Mouse (Mus musculus): ENCODE results near the gene Coq4. TPM values are rescaled to one million over a fixed set of nuclear protein-coding genes. Genes with fewer than 3 reads are reported as not detected.
A peak's percentile ranks its signal among the peaks of the same experiment; 100 is the strongest.
"Not testable (repeated sequence)": the region's sequence is repeated elsewhere in the genome, so short reads cannot be mapped to it uniquely, and the experiment has no call there.

Gene Coq4
- polyA plus RNA-seq, 1 experiment from 2014 or later = 64.5 TPM

- ATAC-seq = no peak
- peaks cover 5% of the 10 kb centered on the region for H3K4me1 ChIP-seq (ENCODE audit: control insufficient read depth, insufficient read depth, low read length)
- H3K9me3 ChIP-seq (ENCODE audit: control insufficient read depth, low read length) = no peaks in the 10 kb centered on the region
- H3K36me3 ChIP-seq (ENCODE audit: control insufficient read depth, insufficient read depth, low read length) = no peaks in the 10 kb centered on the region
- H3K27me3 ChIP-seq (replicated peaks; ENCODE audit: control insufficient read depth, insufficient read depth, low read length) = peaks cover 13% of the 10 kb centered on the region
- 85% methylated on average over 5 of the region's 5 CpGs for WGBS
- no peak overlapping the region for H3K4me2 ChIP-seq (ENCODE audit: low read depth, low read length)
- no peak overlapping the region for H3K9ac ChIP-seq (ENCODE audit: low read depth, low read length)
- no peak overlapping the region for H3K27ac ChIP-seq (ENCODE audit: low read length)
- no peak overlapping the region for H3K4me3 ChIP-seq (ENCODE audit: low read length)
Measured at GRCm38 (mm10) chr2:29752397-29752796, 34.9 kb upstream of the Coq4 start.

DNA sequence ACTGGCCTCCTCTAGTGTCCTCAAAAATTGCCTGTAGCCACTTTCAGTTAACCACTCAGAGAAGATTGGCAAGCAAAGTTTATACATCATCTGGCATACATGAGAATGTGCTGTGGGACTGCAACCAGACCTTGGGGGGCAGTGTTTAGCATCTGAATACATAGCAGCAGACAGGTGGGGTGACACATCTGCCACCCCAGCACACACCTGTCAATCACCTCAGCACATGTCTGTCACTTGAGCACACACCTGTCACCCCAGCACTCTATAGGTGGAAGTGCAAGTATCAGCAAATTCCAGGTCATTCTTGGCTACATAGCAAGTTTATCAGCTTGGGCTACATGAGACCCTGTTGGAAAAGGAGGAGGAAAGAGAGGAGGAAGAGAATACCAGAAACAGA lies 31.6 kb upstream of the Coq4 start:
- peaks cover 7% of the 10 kb centered on the region for H3K27me3 ChIP-seq (replicated peaks; ENCODE audit: control insufficient read depth, insufficient read depth, low read length)
- no peak overlapping the region for H3K4me3 ChIP-seq (ENCODE audit: low read length)
- no peaks in the 10 kb centered on the region for H3K36me3 ChIP-seq (ENCODE audit: control insufficient read depth, insufficient read depth, low read length)
- no peak overlapping the region for H3K9ac ChIP-seq (ENCODE audit: low read depth, low read length)
- H3K9me3 ChIP-seq (ENCODE audit: control insufficient read depth, low read length) = no peaks in the 10 kb centered on the region
- no peak for ATAC-seq
- peaks cover 5% of the 10 kb centered on the region for H3K4me1 ChIP-seq (ENCODE audit: control insufficient read depth, insufficient read depth, low read length)
- H3K4me2 ChIP-seq (ENCODE audit: low read depth, low read length) = no peak overlapping the region
- H3K27ac ChIP-seq (ENCODE audit: low read length) = no peak overlapping the region

DNA sequence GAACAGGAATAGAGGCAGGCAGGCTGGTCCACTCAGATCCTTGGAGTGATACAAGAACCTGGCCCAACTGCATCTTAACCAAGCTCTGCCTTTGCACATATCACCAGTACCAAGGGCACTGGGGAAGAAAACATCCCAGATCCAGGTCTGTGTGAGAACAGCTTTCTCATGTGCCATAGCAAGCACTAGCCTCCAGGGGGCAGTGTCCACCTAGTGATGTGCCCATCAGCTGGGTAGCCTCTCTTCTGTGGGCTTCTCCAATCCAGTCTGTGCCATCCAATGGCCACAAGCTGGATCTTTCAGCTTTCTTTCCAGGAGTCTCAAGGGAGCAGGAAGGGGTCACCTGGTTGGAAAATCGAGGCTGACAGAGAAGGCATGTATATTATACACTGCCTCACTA lies 22.5 kb upstream of the Coq4 start:
- Histone ChIP-seq H3K9ac (ENCODE audit: low read depth, low read length) (no peak overlapping the region), H3K27ac (ENCODE audit: low read length) (no peak overlapping the region), H3K27me3 (replicated peaks; ENCODE audit: control insufficient read depth, insufficient read depth, low read length) (no peaks in the 10 kb centered on the region), H3K9me3 (ENCODE audit: control insufficient read depth, low read length) (no peaks in the 10 kb centered on the region), H3K4me2 (ENCODE audit: low read depth, low read length) (no peak overlapping the region), H3K36me3 (ENCODE audit: control insufficient read depth, insufficient read depth, low read length) (no peaks in the 10 kb centered on the region), H3K4me1 (ENCODE audit: control insufficient read depth, insufficient read depth, low read length) (peaks cover 17% of the 10 kb centered on the region), H3K4me3 (ENCODE audit: low read length) (no peak overlapping the region)
- 0% methylated on average over 1 of the region's 1 CpGs for WGBS
- ATAC-seq = peak; percentile 27; the same call in 1 of the 2 replicates

GRCm38 (mm10) chr2:29767976-29768709 lies 19.1 kb upstream of the Coq4 start:
- H3K4me1 ChIP-seq (ENCODE audit: control insufficient read depth, insufficient read depth, low read length) = peaks cover 25% of the 10 kb centered on the region
- ATAC-seq = peak; percentile 68

GRCm38 (mm10) chr2:29768901-29769300 lies 18.4 kb upstream of the Coq4 start:
- peaks cover 25% of the 10 kb centered on the region for H3K4me1 ChIP-seq (ENCODE audit: control insufficient read depth, insufficient read depth, low read length)
- H3K27ac ChIP-seq (ENCODE audit: low read length) = peak overlapping the region; percentile 95
- no peaks in the 10 kb centered on the region for H3K27me3 ChIP-seq (replicated peaks; ENCODE audit: control insufficient read depth, insufficient read depth, low read length)
- WGBS = 38% methylated on average over 9 of the region's 9 CpGs
- H3K9ac ChIP-seq (ENCODE audit: low read depth, low read length) = no peak overlapping the region
- H3K4me3 ChIP-seq (ENCODE audit: low read length) = no peak overlapping the region
- H3K4me2 ChIP-seq (ENCODE audit: low read depth, low read length) = 0 out of 2 replicates have a peak overlapping the region, but pooled peaks have one; percentile 13
- no peak for ATAC-seq
- no peaks in the 10 kb centered on the region for H3K9me3 ChIP-seq (ENCODE audit: control insufficient read depth, low read length)
- no peaks in the 10 kb centered on the region for H3K36me3 ChIP-seq (ENCODE audit: control insufficient read depth, insufficient read depth, low read length)

More at GRCm38 (mm10) chr2:29767976-29768709, 19.1 kb upstream of the Coq4 start:
- H3K9ac ChIP-seq (ENCODE audit: low read depth, low read length) = 0 out of 2 replicates have a peak overlapping the region, but pooled peaks have one; percentile 40
- 44% methylated on average over 11 of the region's 11 CpGs for WGBS
- H3K4me3 ChIP-seq (ENCODE audit: low read length) = no peak overlapping the region
- no peaks in the 10 kb centered on the region for H3K36me3 ChIP-seq (ENCODE audit: control insufficient read depth, insufficient read depth, low read length)
- no peaks in the 10 kb centered on the region for H3K9me3 ChIP-seq (ENCODE audit: control insufficient read depth, low read length)
- H3K4me2 ChIP-seq (ENCODE audit: low read depth, low read length) = no peak overlapping the region
- H3K27ac ChIP-seq (ENCODE audit: low read length) = peak overlapping the region; percentile 95
- no peaks in the 10 kb centered on the region for H3K27me3 ChIP-seq (replicated peaks; ENCODE audit: control insufficient read depth, insufficient read depth, low read length)

DNA sequence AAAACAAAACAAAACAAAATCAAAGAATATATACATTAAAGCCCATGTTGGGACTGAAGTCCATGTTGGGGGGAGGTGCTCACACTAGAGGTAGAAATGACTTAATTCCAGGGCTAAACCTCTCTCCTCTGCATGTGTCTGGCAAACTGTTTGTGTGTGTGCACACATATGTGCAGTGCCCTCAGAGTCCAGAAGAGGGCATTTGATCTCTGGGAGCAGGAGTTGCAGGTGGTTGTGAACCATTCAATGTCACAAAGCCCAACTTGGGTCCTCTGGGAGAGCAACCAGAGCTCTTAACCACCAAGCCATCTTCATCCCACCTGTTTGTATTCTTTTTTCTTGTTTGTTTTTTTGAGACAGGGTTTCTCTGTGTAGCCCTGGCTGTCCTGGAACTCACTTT lies 17.1 kb upstream of the Coq4 start:
- Histone ChIP-seq H3K27me3 (replicated peaks; ENCODE audit: control insufficient read depth, insufficient read depth, low read length) (no peaks in the 10 kb centered on the region), H3K36me3 (ENCODE audit: control insufficient read depth, insufficient read depth, low read length) (no peaks in the 10 kb centered on the region), H3K9me3 (ENCODE audit: control insufficient read depth, low read length) (no peaks in the 10 kb centered on the region), H3K9ac (ENCODE audit: low read depth, low read length) (no peak overlapping the region), H3K27ac (ENCODE audit: low read length) (0 out of 2 replicates have a peak overlapping the region, but pooled peaks have one; percentile 62), H3K4me1 (ENCODE audit: control insufficient read depth, insufficient read depth, low read length) (peaks cover 27% of the 10 kb centered on the region), H3K4me2 (ENCODE audit: low read depth, low read length) (no peak overlapping the region), H3K4me3 (ENCODE audit: low read length) (no peak overlapping the region)
- ATAC-seq = no peak

GRCm38 (mm10) chr2:29771611-29772461 lies 15.5 kb upstream of the Coq4 start:
- H3K27ac ChIP-seq (ENCODE audit: low read length) = peak overlapping the region; percentile 62
- 47% methylated on average over 8 of the region's 8 CpGs for WGBS
- peak; percentile 55 for ATAC-seq
- H3K4me2 ChIP-seq (ENCODE audit: low read depth, low read length) = no peak overlapping the region
- no peak overlapping the region for H3K9ac ChIP-seq (ENCODE audit: low read depth, low read length)
- peaks cover 29% of the 10 kb centered on the region for H3K4me1 ChIP-seq (ENCODE audit: control insufficient read depth, insufficient read depth, low read length)
- no peak overlapping the region for H3K4me3 ChIP-seq (ENCODE audit: low read length)
- no peaks in the 10 kb centered on the region for H3K27me3 ChIP-seq (replicated peaks; ENCODE audit: control insufficient read depth, insufficient read depth, low read length)
- H3K36me3 ChIP-seq (ENCODE audit: control insufficient read depth, insufficient read depth, low read length) = peaks cover 5% of the 10 kb centered on the region; the same call in 1 of the 2 replicates
- H3K9me3 ChIP-seq (ENCODE audit: control insufficient read depth, low read length) = no peaks in the 10 kb centered on the region

DNA sequence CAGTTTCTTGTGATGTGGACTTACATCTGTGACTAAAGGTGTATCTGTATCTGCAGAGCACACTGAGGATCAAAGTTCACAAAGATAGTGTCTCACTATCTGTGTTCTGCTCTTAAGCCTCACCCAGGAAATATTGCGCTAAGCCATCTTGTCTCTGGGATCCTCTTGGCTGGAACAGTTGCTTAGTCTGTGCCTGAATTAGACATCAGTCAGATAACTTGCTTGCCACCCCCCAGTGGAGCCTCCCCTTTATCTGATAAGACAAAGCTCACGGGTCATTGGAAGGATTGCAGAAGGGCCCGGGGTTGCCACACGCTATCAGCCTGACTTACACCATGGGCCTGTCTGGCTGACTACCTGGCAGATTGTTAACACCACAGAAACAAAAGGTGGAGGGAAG lies 14.0 kb upstream of the Coq4 start:
- Histone ChIP-seq H3K27ac (ENCODE audit: low read length) (peak overlapping the region; percentile 92), H3K9me3 (ENCODE audit: control insufficient read depth, low read length) (no peaks in the 10 kb centered on the region), H3K9ac (ENCODE audit: low read depth, low read length) (no peak overlapping the region), H3K27me3 (replicated peaks; ENCODE audit: control insufficient read depth, insufficient read depth, low read length) (no peaks in the 10 kb centered on the region), H3K4me1 (ENCODE audit: control insufficient read depth, insufficient read depth, low read length) (peaks cover 20% of the 10 kb centered on the region), H3K4me3 (ENCODE audit: low read length) (no peak overlapping the region), H3K36me3 (ENCODE audit: control insufficient read depth, insufficient read depth, low read length) (peaks cover 18% of the 10 kb centered on the region), H3K4me2 (ENCODE audit: low read depth, low read length) (no peak overlapping the region)
- ATAC-seq = peak; percentile 83
- WGBS = 64% methylated on average over 4 of the region's 4 CpGs

DNA sequence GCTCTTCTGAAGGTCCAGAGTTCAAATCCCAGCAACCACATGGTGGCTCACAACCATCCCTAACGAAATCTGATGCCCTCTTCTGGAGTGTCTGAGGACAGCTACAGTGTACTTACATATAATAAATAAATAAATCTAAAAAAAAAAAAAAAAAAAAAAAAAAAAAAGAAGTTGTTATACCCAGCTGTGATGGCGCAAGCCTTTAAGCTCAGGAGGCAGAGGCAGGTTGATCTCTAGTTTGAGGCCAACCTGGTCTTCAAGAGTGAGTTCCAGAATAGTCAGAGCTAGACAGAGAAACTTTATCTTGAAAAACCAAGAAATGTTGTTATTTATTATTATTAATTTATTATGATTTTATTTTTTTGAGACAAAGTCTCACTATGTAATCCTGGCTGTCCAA lies 6.0 kb upstream of the Coq4 start:
- 95% methylated on average over 2 of the region's 2 CpGs for WGBS

More for the DNA sequence above, 6.0 kb upstream of the Coq4 start:
- not testable (repeated sequence) for H3K4me3 ChIP-seq (ENCODE audit: low read length); H3K4me2 ChIP-seq (ENCODE audit: low read depth, low read length); ATAC-seq; H3K9ac ChIP-seq (ENCODE audit: low read depth, low read length); H3K27me3 ChIP-seq (replicated peaks; ENCODE audit: control insufficient read depth, insufficient read depth, low read length); H3K4me1 ChIP-seq (ENCODE audit: control insufficient read depth, insufficient read depth, low read length); H3K27ac ChIP-seq (ENCODE audit: low read length); H3K9me3 ChIP-seq (ENCODE audit: control insufficient read depth, low read length)
- H3K36me3 ChIP-seq (ENCODE audit: control insufficient read depth, insufficient read depth, low read length) = peaks cover 52% of the 10 kb centered on the region
